Mouse (Mus musculus): ENCODE measurements around the gene Vmn1r14.
"Not testable (repeated sequence)": the region's sequence is repeated elsewhere in the genome, so short reads cannot be mapped to it uniquely, and the experiment has no call there.

- not testable (repeated sequence) for TF ChIP-seq POLR2A (IDR thresholded peaks at IDR 0.05; ENCODE audit: insufficient read length, low read depth); USF1 (IDR thresholded peaks at IDR 0.05; ENCODE audit: low read depth); CEBPB (IDR thresholded peaks at IDR 0.05; ENCODE audit: insufficient read depth, poor library complexity, severe bottlenecking); REST (IDR thresholded peaks at IDR 0.05; ENCODE audit: insufficient read depth, insufficient read length); POLR2AphosphoS2 (IDR thresholded peaks at IDR 0.05; ENCODE audit: insufficient read length, low read depth); MYOD1 (IDR thresholded peaks at IDR 0.05; ENCODE audit: control insufficient read depth in 1 of 3, insufficient read length in 2 of 3, low read depth in 2 of 3); MAX (IDR thresholded peaks at IDR 0.05; ENCODE audit: low read depth)
Measured at GRCm38 (mm10) chr6:57190016-57190415, 41.5 kb upstream of the Vmn1r14 start.

Data from myocyte (in vitro differentiated cells).